Mouse (Mus musculus) heart, postnatal 4 days (tissue): ENCODE data around the gene Pde1c. TPM values are rescaled to one million over a fixed set of nuclear protein-coding genes. Genes with fewer than 3 reads are reported as not detected.
A peak's percentile ranks its signal among the peaks of the same experiment; 100 is the strongest.

ENCODE experiments used
- DNase-seq: peaks from one replicate; pipeline ENCODE4 v3.0.0; 2021
- total RNA-seq, 2 experiments: library from RNA; stranded (reverse); gene quantifications; 2 replicates each; pipeline ENCODE4 v1.2.3; 2021

Gene Pde1c
- total RNA-seq, 2 experiments from 2014 or later = 82.6 to 92.9 TPM

DNA sequence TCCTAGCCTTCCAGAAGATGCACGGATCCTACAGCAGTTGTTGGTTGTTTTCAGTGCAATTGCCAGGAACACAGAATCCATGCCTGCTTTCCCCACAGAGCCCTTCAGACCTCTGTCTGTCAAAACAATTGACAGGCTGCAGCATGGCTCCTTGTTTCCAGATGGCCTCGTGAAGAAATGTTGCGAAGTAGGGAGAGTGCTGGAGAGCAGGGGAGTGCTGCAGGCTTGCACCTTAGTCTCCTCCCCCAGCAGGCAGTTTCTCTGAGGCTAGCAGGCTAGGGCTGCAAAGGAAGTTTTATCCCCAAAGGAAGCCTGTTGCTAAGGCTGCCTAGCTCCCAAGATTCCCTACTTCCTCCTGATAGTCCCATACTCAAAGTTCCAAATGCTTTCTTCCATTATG lies 246.1 kb downstream of the Pde1c start:
- DNase-seq = peak; percentile 20

DNA sequence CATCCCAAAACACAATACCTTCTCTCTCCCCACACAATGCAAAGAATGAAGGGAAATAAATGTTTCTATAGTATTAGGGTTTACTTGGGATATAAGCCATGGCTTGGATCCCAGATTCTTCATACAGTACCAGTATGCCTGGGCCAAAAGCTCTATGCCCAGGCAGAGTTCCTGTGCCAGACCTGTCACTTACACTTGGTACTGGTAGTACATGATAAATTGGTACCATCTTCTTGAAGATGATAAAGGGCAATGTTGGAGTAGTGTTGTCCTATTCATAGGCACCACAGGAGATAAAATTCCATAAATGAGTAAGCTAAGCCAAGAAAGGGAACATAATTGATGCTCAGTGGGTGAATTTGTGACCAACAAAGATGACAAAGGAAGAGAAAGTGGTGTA lies 258.6 kb downstream of the Pde1c start:
- DNase-seq = no peak

- no peak for DNase-seq
Measured at GRCm38 (mm10) chr6:56306066-56306465, 262.8 kb downstream of the Pde1c start.

GRCm38 (mm10) chr6:56292176-56292575 lies 276.7 kb downstream of the Pde1c start:
- DNase-seq = no peak

DNA sequence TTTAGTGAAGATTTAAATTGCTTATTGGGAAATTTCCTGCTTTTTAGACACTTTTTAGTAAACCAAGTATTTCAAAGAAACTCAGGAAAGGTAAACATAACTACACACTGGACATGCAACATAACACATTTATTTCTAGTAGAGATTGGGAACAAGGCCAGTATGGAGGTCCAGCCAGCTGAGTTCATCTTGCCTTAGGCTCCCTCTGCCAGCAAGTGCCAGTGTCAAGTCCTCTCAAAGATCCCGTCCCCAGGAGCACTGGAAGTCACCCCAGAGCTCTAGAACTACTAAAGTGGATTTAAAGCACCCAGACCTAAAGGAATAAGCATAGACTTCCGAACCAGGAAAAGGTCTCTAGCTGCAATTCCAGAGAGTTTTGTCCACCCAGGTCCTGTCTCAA lies 279.6 kb downstream of the Pde1c start:
- DNase-seq = no peak

- no peak for DNase-seq
Measured at GRCm38 (mm10) chr6:56284821-56285220, 284.1 kb downstream of the Pde1c start.

DNA sequence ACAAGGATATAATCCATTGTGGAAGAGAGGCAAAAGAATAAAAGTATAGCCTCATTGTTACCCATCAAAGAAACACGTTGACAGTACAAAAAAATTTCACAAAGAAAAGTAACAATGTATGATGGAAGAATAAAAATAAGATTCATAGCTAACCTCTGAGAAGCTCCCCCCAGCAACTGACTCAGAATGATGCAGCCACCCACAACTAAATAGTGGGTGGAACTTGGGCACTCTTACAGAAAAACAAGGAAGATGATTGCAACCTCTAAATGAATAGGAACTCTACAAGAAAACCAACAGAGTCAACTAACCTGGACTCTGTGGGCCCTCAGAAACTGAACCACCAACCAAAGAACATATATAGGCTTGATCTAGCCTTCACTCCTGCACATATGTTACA lies 293.4 kb downstream of the Pde1c start:
- no peak for DNase-seq

DNA sequence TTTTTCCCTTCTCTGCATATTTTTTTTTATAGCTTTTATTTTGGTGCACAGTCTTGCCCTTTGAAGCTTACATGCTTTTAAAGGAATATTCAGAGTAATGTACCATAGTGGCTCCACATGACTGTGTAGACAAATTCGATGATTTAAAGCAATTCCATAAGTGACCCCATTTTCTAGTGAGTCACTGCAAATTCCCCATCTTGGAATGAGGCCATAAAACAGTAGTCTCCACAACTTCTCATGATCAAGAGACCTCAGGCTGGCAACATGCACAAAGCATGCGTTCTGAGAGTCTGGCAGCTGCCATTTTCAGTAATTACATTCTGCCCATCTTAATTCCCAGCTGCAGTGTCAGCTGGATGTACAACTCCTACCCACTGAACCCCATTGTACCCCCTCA lies 297.2 kb downstream of the Pde1c start:
- no peak for DNase-seq

DNA sequence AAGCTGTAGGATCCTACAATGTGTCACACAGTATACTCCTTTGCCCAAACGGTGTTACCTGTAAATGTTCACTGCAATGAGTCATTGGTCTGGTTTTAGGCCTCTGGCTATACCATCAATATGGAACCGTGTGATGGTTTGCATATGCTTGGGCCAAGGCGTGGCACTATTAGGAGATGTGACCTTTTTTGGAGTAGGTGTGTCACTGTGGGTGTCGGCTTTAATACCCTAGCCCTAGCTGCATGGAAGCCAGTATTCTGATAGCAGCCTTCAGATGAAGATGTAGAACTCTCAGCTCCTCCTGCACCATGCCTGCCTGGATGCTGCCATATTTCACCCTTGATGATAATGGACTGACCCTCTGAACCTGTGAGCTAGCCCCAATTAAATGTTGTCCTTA lies 304.4 kb downstream of the Pde1c start:
- DNase-seq = no peak

DNA sequence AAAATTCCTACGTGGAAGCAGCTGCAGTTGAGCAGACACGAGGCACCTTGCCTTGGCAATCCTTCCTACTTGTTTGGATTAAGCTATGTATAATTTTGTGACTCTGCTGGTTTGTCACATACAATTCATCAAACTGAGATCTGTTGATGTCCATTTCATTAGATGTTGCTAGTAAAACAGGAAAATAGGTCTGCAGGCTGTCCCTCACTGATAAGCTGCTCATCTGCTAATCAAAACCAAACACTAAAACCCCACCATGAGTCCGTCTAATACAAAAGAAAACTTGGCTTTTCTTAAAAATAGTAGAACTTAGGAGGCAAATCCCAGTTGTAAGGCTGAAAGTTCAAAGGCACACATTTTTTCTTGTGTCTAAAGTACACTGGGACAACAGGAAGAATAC lies 308.8 kb downstream of the Pde1c start:
- no peak for DNase-seq

GRCm38 (mm10) chr6:56257555-56258297 lies 311.2 kb downstream of the Pde1c start:
- DNase-seq = no peak

DNA sequence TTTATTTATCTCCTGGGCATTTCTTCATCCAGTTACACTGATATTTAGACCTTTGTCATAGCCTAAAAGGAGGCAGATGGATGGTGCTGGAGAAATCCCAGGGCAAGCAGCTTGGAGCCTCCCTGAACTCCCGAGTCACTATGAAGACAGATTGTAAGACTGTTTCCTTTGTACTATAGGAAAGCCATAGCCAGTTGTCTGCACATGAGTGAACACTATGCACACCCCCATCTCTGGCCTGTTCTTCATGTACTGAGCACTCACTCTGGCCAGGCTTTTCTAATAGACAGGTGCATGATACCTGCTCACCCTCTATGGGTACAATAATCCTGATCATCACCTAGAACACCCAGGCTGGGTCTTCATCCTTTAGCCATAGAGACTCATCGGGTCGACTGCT lies 318.8 kb downstream of the Pde1c start:
- no peak for DNase-seq

GRCm38 (mm10) chr6:56191426-56192140 lies 377.3 kb downstream of the Pde1c start:
- DNase-seq = no peak

DNA sequence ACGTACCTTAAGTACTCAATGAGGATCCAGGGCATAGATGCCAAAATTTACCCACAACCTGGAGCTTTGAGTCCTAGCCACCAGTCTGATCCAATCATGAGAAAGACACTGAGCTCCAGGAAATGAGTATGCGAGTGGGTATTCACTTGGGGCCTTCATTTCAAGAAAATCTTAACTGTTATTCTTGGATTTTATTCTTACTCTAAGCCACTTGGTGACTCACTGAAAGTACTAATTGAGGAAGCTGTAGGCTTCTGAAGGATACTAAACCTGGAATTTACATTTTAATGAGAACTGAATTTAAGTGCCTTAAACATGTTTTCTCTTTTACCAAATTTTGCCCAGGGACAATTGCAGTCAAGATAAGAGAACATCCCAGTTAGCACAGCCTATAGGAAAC lies 392.4 kb downstream of the Pde1c start:
- no peak for DNase-seq

GRCm38 (mm10) chr6:56172172-56172571 lies 396.7 kb downstream of the Pde1c start:
- no peak for DNase-seq

DNA sequence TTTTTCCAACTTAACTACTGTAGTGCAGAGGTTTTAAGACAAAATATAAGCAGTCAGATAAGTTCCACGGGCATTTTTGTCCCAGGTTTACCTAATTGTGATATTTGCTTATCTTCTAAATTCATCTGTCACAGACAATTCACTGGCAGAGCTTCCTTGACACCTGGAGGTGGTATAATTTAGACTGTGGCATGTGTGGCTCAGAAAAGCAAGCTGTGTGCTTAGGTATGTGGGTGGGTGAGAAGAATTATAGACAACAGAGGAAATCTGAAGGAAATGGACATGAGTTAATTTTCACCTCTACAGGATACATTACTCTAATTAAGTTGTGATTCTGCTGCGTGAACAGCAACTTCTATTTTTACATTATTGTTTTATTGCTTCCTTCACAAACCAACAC lies 400.2 kb downstream of the Pde1c start:
- DNase-seq = no peak

- DNase-seq = no peak
Measured at GRCm38 (mm10) chr6:56158217-56158616, 410.7 kb downstream of the Pde1c start.

DNA sequence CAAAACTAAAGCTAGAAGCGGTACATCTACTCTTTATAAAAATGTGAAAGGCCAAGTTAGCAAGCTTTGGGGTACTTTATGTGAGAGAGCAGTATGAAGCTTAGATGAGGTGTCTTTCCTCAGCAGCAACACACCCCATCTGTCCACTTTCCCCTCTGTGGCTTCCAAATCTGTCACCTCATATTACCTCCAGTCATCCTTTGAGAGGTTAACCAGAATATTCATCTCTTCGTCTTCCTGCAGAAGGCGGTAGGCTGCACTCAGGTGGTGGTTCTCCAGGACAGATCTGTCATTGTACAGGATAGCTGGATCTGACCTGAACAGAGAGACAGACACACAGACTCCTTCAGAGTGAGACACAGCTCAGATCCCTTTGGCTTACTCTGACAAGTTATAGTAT lies 412.1 kb downstream of the Pde1c start:
- DNase-seq = no peak

- no peak for DNase-seq
Measured at GRCm38 (mm10) chr6:56130493-56131159, 438.3 kb downstream of the Pde1c start.

DNA sequence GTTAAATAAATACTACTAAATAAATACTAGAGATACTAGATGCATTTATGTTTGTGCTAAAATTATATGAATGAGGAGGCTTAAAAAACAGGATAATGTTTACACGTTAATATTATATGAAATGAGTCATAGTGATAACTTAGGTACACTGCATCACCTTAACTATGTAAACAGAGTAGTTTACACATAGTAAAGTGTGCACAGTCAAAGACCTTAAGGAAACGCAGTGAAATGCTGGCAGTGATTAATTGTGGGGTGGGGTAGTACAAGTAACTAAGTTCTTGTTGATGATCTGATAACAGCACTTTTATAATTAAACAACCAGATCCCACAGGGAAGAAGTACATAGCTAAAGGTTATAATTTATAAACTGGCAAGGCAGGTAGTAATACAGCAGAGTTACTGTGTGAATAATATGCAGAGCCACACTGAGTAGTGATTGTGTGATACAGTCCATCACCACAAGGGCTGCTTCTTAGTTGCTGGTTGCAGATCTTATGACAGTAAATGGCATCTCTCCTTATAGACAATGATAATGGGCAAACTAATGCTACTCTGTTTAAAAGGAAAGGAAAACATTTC lies 469.3 kb downstream of the Pde1c start:
- no peak for DNase-seq

DNA sequence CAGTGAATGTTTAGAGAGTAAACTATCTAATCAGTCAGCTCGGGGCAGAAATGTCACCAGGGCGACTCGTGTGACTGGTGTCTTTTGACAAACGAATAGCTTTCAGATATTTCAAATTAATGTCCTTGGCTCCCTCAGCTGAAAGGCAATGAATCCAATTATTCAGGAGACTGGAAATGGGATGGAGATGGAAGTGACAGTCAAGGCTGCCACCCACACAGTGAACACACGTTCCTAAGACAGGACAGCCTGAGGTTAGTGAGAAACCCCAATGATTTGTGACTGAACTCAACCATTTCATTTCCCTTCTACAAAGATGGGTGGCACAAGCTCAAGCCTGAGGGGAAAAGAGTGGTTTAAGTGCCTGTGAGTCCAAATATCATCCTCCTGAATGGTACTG lies 470.5 kb downstream of the Pde1c start:
- DNase-seq = no peak

- no peak for DNase-seq
Measured at GRCm38 (mm10) chr6:56076378-56076805, 492.5 kb downstream of the Pde1c start.

- no peak for DNase-seq
Measured at GRCm38 (mm10) chr6:56068516-56068915, 500.4 kb downstream of the Pde1c start.
